Mouse (Mus musculus) liver, embryonic 15.5 days (tissue): ENCODE results near the gene Lrrc8d. TPM values are rescaled to one million over a fixed set of nuclear protein-coding genes. Genes with fewer than 3 reads are reported as not detected.
A peak's percentile ranks its signal among the peaks of the same experiment; 100 is the strongest.
"Not testable (repeated sequence)": the region's sequence is repeated elsewhere in the genome, so short reads cannot be mapped to it uniquely, and the experiment has no call there.

Experiments
- ATAC-seq: fragments of 200-750 bp; cut with Nextera tagmentation; 2 replicates; pipeline ENCODE4 v1.8.0; 2017; ENCODE audit warnings: moderate number of reproducible peaks, mild to moderate bottlenecking, moderate library complexity; ENCODE audit not compliant: insufficient read depth
- H3K27ac ChIP-seq: fragments of 300-500 bp; sonication (generic); replicated peaks from 2 replicates; pipeline ENCODE4 v1.5.1; 2015; ENCODE audit warnings: mild to moderate bottlenecking, inconsistent platforms
- H3K27me3 ChIP-seq: fragments of 300-500 bp; sonication (generic); 2 replicates; pipeline ENCODE4 v1.6.1; 2015; ENCODE audit warnings: mild to moderate bottlenecking, inconsistent platforms
- H3K36me3 ChIP-seq: fragments of 300-500 bp; sonication (generic); replicated peaks from 2 replicates; pipeline ENCODE4 v1.6.1; 2015; ENCODE audit warnings: moderate library complexity, mild to moderate bottlenecking, inconsistent platforms
- H3K4me1 ChIP-seq: fragments of 300-500 bp; sonication (generic); replicated peaks from 2 replicates; pipeline ENCODE4 v1.6.1; 2015; ENCODE audit warnings: inconsistent platforms
- H3K4me2 ChIP-seq: fragments of 300-500 bp; sonication (generic); 2 replicates; pipeline ENCODE4 v1.6.1; 2015; ENCODE audit warnings: moderate library complexity, mild to moderate bottlenecking, inconsistent platforms
- H3K4me3 ChIP-seq: fragments of 300-500 bp; sonication (generic); replicated peaks from 2 replicates; pipeline ENCODE4 v1.5.1; 2015; ENCODE audit warnings: mild to moderate bottlenecking, inconsistent platforms
- H3K9ac ChIP-seq: fragments of 300-500 bp; sonication (generic); 2 replicates; pipeline ENCODE4 v1.6.1; 2015; ENCODE audit warnings: moderate library complexity, mild to moderate bottlenecking, inconsistent platforms
- H3K9me3 ChIP-seq: fragments of 300-500 bp; sonication (generic); replicated peaks from 2 replicates; pipeline ENCODE4 v1.6.1; 2016; ENCODE audit warnings: inconsistent platforms
- WGBS: fragments of 180-500 bp; shearing (Covaris S2); methylation state at CpG from one replicate; pipeline ENCODE4 v1.1.7; 2015; ENCODE audit warnings: mixed read lengths; ENCODE audit not compliant: insufficient replicate concordance; 5-methylcytosine and 5-hydroxymethylcytosine counted together
- polyA plus RNA-seq: library from polyadenylated mRNA; unstranded; fragments of >200 nt; fragmentation: Nextera tagmentation; extraction: Ambion mirVana; gene quantifications from 2 replicates; pipeline ENCODE4 v1.2.1, GENCODE M21; 2015

Lrrc8d gene
- polyA plus RNA-seq, 1 experiment from 2014 or later, result 8.1 TPM

DNA sequence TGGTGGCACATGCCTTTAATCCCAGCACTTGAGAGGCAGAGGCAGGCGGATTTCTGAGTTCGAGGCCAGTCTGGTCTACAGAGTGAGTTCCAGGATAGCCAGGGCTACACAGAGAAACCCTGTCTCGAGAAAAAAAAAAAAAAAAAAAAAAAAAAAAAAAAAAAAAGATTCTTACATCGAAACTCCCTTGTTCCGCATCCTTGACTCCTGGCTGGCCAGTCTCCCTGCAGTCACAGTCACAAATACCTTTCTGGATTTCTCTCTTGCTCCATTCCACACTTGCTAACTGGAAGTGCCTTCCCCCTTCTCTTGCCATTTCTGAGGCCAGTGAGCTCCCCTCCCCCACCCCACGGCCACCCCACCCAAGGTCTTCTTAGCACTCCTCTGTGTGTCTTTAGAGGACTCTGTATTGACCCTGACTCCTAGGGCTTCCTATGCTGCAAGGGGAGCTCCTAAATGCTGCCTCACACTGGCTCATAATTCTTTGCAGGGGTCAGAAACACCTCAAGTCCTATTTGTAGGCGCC is 13.9 kb upstream of the Lrrc8d start:
- not testable (repeated sequence) for ATAC-seq
- 46% methylated on average over 7 of the region's 7 CpGs for WGBS

DNA sequence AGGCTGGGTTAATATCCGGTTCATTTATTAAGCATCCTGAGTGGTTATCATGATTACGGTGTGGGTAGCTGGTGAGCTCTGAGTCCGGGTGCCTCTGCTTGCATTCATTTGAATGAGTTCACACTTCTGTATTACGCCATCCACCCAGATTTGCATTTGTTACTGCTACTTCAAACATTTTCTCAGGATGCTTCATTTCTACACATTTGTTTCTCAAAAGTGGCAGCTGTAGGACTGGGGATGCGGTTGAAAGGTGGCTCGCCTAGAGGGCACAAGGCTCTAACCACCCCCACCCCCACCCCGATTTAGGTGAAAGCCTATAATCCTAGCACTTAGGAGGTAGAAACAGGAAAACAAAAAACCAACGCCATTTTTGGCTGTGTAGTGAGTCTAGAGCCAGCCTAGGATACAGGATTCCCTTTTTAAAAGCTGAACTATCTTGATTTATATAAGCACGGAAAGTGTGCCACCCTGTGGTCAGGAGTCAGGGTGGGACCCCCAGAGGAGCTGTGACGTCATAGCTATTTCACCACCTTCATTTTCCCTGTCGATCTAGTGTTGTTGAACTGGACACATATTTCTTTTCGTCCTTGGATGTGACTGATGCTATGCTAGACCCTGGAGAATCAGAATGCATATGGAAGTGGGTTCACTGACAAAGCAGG is 13.3 kb upstream of the Lrrc8d start:
- Histone ChIP-seq H3K4me2 (no peak overlapping the region), H3K36me3 (no peaks in the 10 kb centered on the region), H3K9ac (no peak overlapping the region), H3K4me3 (no peak overlapping the region), H3K27ac (no peak overlapping the region), H3K9me3 (no peaks in the 10 kb centered on the region), H3K27me3 (no peaks in the 10 kb centered on the region), H3K4me1 (peaks cover 10% of the 10 kb centered on the region; the same call in 1 of the 2 replicates)
- ATAC-seq, result no peak
- WGBS, result 34% methylated on average over 12 of the region's 12 CpGs

More for the DNA sequence above, 13.9 kb upstream of the Lrrc8d start:
- H3K4me3 ChIP-seq, H3K9me3 ChIP-seq, H3K9ac ChIP-seq, H3K27me3 ChIP-seq, H3K27ac ChIP-seq, H3K36me3 ChIP-seq, H3K4me2 ChIP-seq: not testable (repeated sequence)
- H3K4me1 ChIP-seq, result peaks cover 10% of the 10 kb centered on the region; the same call in 1 of the 2 replicates

DNA sequence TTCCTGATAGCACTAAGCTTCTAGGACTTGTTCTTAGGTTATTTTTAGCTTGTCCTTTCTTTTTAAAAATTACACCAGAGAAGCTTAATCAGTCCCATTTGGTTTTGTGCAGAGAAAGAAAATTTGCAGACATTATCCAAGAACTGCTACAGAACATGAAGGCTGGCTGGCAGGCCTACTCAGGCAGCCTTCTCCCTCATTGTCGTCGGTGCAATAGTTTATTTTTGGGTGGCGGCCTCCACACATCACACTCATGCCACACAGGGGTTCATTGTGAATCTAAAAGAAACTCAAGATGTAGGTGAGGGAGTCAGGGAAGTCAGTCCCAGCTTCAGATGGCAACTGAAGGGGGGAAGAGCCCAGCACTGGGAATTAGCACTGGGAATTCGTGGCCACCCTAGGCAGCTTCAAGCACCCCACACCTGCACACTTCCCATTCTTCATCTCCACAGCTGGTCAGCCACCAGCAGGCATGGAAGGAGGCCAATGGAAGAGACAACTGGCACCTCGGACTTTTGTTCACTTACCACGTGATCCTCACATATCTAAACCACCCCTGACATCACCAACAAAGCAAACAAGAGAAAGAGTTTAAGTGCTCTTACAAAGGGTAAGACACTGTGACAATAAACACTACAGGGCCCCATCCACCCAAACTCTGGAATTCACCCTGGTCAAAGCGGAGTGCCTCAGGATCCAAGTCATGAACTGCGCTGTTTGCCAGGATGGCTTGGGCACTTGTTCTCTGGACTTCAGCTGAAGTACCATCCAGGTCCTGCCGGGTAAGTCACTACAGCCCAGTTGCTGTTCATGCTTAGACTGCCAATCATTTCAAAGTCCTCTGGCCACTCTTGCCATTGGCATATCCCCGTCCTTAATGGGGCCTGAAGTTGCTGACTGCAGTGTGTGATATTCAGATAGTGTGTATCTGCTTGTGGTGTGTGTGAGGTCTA is 9.0 kb upstream of the Lrrc8d start:
- 0 out of 2 replicates have a peak, but pooled peaks cover 9% of the 10 kb centered on the region for H3K4me1 ChIP-seq
- no peak overlapping the region for H3K9ac ChIP-seq
- no peaks in the 10 kb centered on the region for H3K27me3 ChIP-seq
- H3K4me2 ChIP-seq, result no peak overlapping the region
- WGBS, result 59% methylated on average over 10 of the region's 10 CpGs
- no peak overlapping the region for H3K4me3 ChIP-seq
- H3K9me3 ChIP-seq, result no peaks in the 10 kb centered on the region
- no peak for ATAC-seq
- H3K36me3 ChIP-seq, result no peaks in the 10 kb centered on the region
- no peak overlapping the region for H3K27ac ChIP-seq

DNA sequence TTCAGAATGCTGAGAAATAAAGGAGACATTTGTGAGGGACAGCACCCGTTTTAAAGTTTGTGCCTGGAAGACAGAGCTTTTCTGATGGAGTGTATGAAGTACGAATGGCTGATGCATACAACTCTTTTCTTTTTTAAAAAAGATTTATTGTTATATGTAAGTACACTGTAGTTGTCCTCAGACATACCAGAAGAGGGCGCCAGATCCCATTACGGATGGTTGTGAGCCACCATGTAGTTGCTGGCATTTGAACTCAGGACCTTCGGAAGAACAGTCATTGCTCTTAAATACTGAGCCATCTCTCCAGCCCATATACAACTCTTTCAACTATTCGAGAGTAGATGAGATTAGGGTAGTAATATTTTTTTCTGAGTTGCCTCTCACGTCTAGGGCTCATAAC is 8.1 kb upstream of the Lrrc8d start:
- Histone ChIP-seq H3K4me3 (no peak overlapping the region), H3K27ac (no peak overlapping the region), H3K27me3 (no peaks in the 10 kb centered on the region), H3K9me3 (no peaks in the 10 kb centered on the region), H3K4me1 (0 out of 2 replicates have a peak, but pooled peaks cover 3% of the 10 kb centered on the region), H3K4me2 (no peak overlapping the region), H3K9ac (no peak overlapping the region), H3K36me3 (no peaks in the 10 kb centered on the region)
- ATAC-seq, result no peak
- 53% methylated on average over 7 of the region's 7 CpGs for WGBS

DNA sequence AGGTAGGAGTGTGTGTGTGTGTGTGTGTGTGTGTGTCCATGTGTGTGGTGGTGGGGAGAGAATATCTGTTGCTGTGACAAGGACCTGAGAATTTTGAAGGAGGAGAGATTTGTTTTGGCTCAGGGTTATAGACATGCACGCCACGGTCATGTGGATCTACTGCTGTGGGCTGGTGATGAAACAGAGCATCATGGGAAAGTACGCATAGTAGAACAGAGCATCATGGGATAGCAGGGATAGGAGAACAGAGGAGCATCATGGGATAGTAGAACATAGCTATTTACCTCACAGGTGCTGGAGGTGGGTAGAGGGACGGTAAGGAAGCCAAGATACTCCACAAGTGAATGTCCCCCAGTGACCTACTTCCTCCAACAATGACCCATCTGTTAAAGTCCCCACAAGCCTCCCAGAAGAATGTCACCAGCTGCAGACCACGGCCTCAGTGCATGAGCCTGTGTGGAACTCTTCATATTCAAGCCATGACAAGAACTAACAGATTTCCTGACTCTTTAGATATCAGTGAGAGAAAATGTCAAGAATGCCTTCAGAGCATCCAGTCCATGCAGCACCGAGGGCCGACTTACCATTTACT is 5.3 kb upstream of the Lrrc8d start:
- no peaks in the 10 kb centered on the region for H3K36me3 ChIP-seq
- ATAC-seq, result no peak
- 51% methylated on average over 7 of the region's 7 CpGs for WGBS

DNA sequence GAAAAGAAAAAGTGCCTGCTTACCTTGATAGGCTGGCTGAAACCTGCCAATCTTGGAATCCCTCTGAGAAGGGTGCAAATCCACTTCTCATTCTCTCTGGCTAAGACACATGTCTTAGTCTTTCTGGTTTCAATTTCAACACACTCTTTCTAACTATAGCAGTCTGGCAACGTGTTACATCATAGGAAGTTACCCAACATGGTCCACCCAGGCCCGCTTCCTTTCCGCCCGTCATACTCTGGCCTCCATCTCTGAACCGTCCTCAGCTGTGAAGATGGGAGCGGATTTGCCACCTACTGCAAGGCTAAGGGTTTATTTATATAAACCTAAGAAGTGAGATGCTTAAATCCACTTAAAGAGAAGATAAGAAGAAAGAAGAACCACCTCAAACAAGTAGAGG is 3.7 kb upstream of the Lrrc8d start:
- 50% methylated on average over 6 of the region's 6 CpGs for WGBS
- Histone ChIP-seq H3K27me3 (peaks cover 28% of the 10 kb centered on the region), H3K4me1 (peaks cover 28% of the 10 kb centered on the region), H3K36me3 (no peaks in the 10 kb centered on the region), H3K9me3 (no peaks in the 10 kb centered on the region), H3K27ac (0 out of 2 replicates have a peak overlapping the region, but pooled peaks have one; percentile 10), H3K4me2 (no peak overlapping the region), H3K9ac (no peak overlapping the region), H3K4me3 (no peak overlapping the region)
- no peak for ATAC-seq

More for the DNA sequence above, 5.3 kb upstream of the Lrrc8d start:
- no peak overlapping the region for H3K4me2 ChIP-seq
- no peak overlapping the region for H3K9ac ChIP-seq
- no peak overlapping the region for H3K27ac ChIP-seq
- H3K9me3 ChIP-seq, result no peaks in the 10 kb centered on the region
- H3K4me3 ChIP-seq, result no peak overlapping the region
- H3K4me1 ChIP-seq, result peaks cover 15% of the 10 kb centered on the region
- peaks cover 12% of the 10 kb centered on the region for H3K27me3 ChIP-seq

DNA sequence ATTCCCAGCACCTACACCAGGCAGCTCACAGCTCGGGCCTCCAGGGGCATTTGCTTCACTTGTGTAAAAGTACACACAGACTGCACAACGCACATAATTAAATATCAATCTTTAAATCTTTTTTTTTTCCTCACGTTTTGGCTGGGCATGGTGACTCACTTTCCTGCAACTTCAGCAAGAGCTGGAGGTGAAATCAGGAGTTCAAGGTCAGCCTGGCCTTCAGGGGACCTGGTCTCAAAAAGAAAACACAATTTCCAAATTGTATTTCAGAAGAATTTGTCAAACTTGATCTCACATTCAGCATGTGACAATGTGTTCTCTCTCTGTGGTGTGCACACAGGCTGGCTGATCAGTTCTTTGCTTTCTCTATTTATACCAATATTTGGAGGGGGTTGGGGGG is 1.9 kb upstream of the Lrrc8d start:
- Histone ChIP-seq H3K36me3 (no peaks in the 10 kb centered on the region), H3K9ac (no peak overlapping the region), H3K27me3 (peaks cover 32% of the 10 kb centered on the region), H3K9me3 (no peaks in the 10 kb centered on the region), H3K27ac (no peak overlapping the region), H3K4me3 (no peak overlapping the region), H3K4me1 (peaks cover 43% of the 10 kb centered on the region), H3K4me2 (no peak overlapping the region)
- 69% methylated on average over 3 of the region's 3 CpGs for WGBS
- ATAC-seq, result no peak

DNA sequence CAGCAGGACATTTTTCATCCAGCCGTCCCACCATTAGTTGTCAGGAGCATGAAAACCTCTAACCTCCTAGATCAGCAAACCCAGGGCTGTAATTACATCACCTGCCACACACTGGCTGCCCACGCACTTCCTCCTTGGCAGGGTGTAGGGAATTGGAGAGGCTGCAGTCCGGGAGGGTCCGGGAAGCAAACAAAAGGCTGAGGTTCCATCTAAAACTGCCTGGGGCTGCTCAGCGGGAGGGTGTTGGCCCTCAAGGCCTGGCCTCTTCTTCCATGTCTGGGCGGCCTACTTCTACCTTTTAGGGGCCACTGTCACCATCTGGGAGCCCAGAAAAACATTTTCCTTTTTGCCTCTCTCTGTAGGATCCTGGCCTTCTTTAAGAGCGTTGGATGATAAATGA is 1.1 kb upstream of the Lrrc8d start:
- H3K9ac ChIP-seq, result no peak overlapping the region

DNA sequence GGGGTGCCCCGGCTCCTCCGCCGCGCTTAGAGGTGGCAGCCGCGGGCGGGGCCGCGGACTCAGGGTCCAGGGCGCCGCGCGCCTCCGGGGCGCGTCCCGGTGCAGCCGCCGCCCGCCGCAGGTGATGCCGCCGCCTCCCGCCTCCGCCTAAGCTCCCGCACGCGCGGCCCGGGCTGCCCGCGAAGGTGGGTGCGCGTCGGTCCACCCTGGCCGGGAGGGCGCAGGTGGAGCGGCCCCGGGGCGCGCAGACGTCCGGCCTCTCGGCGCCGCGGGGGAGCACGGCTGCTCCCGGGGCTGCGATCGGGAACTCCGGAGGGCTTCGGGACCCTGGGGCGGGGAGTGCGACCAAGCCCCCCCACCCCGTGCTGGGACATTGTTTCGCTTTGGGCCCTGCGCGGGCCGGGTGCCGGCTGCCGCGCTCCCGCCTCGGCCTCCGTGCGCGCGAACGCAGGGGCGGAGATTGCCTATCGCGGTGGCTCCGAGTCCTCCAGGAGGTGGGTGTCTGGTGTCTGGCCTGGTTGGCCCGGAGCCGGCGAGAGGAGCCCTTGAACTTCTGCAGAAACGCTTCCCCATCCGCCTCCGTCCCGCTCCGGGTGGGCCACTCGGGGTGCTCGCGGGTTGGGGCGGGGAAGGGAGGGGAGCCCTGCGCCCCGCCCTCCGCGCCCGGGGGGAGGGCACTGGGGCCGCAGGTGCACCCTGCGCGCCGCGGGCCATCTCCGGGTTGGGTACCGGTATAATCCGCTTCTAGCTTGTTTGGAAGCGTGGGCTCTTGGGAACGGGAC is 492 bp downstream of the Lrrc8d start:
- H3K27ac ChIP-seq, result peak overlapping the region; percentile 81
- no peaks in the 10 kb centered on the region for H3K9me3 ChIP-seq
- peaks cover 32% of the 10 kb centered on the region for H3K27me3 ChIP-seq
- 0 out of 2 replicates have a peak, but pooled peaks cover 5% of the 10 kb centered on the region for H3K36me3 ChIP-seq
- H3K4me3 ChIP-seq, result peak overlapping the region; percentile 76
- H3K9ac ChIP-seq, result peak overlapping the region; percentile 74
- WGBS, result under 1% methylated on average over 100 of the region's 101 CpGs
- H3K4me1 ChIP-seq, result peaks cover 63% of the 10 kb centered on the region
- peak; percentile 61 for ATAC-seq
- H3K4me2 ChIP-seq, result peak overlapping the region; percentile 94

More for the DNA sequence above, 1.1 kb upstream of the Lrrc8d start:
- no peaks in the 10 kb centered on the region for H3K36me3 ChIP-seq
- no peaks in the 10 kb centered on the region for H3K9me3 ChIP-seq
- ATAC-seq, result no peak
- peak overlapping the region; percentile 76; the same call in 1 of the 2 replicates for H3K4me3 ChIP-seq
- H3K27me3 ChIP-seq, result peaks cover 32% of the 10 kb centered on the region
- WGBS, result 26% methylated on average over 7 of the region's 7 CpGs
- peak overlapping the region; percentile 48; the same call in 1 of the 2 replicates for H3K27ac ChIP-seq
- H3K4me2 ChIP-seq, result peak overlapping the region; percentile 94
- H3K4me1 ChIP-seq, result peaks cover 51% of the 10 kb centered on the region

DNA sequence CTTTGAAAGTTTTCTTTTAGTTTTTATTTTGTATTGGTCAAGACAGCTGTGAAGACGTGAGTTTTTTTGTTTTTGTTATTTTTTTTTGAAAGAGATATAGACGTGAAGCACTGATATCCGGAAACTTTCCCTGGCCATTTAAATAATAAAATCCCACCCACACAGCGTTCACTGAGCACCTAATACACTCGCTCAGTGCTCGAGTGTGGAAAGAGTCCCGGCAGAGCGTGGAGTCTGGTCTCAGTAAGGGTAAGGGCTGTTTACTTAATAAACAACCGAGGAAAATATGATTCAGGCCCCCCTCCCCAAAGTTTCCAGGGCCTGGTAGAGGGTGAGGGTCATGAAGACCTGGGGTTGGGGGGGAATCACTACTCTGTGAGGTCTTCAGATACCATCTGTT is 1.6 kb downstream of the Lrrc8d start:
- H3K36me3 ChIP-seq, result 0 out of 2 replicates have a peak, but pooled peaks cover 5% of the 10 kb centered on the region
- H3K4me3 ChIP-seq, result peak overlapping the region; percentile 76
- H3K9ac ChIP-seq, result peak overlapping the region; percentile 74; the same call in 1 of the 2 replicates
- H3K27ac ChIP-seq, result peak overlapping the region; percentile 81; the same call in 1 of the 2 replicates
- H3K27me3 ChIP-seq, result peaks cover 32% of the 10 kb centered on the region
- no peak for ATAC-seq
- H3K4me2 ChIP-seq, result peak overlapping the region; percentile 94
- 38% methylated on average over 9 of the region's 9 CpGs for WGBS
- peaks cover 71% of the 10 kb centered on the region for H3K4me1 ChIP-seq
- no peaks in the 10 kb centered on the region for H3K9me3 ChIP-seq
